Mouse (Mus musculus): ENCODE data around the gene Ttc17. TPM values are rescaled to one million over a fixed set of nuclear protein-coding genes. Genes with fewer than 3 reads are reported as not detected.

The Ttc17 gene
- 23.7 and 25.0 TPM in 2 replicates for polyA plus RNA-seq (2012; rRNA removed)

GRCm38 (mm10) chr2:94406083-94406957 lies at the start of gene Ttc17:
TSS of gene Ttc17 (minus strand) at chr2:94406689.

Other genes with a start within 250 kb of the Ttc17 start
- 73.5 and 83.1 TPM in 2 replicates for gene Hsd17b12, start 248.7 kb downstream of the Ttc17 start, polyA plus RNA-seq (2012; rRNA removed)
- gene Api5, start 31.4 kb upstream of the Ttc17 start, polyA plus RNA-seq (2012; rRNA removed) = 53.7 and 59.1 TPM in 2 replicates

Data from central nervous system, embryonic 14 days (tissue).